Mouse (Mus musculus) midbrain, postnatal 0 days (tissue): ENCODE results near the gene Myoz1. TPM values are rescaled to one million over a fixed set of nuclear protein-coding genes. Genes with fewer than 3 reads are reported as not detected.
"Not testable (repeated sequence)": the region's sequence is repeated elsewhere in the genome, so short reads cannot be mapped to it uniquely, and the experiment has no call there.

Experiments
- ATAC-seq: fragments of 200-750 bp; cut with Nextera tagmentation; 2 replicates; pipeline ENCODE4 v1.8.0; 2017; ENCODE audit warnings: moderate number of reproducible peaks, mild to moderate bottlenecking, moderate TSS enrichment, moderate library complexity; ENCODE audit not compliant: low FRiP score
- DNase-seq: peaks from one replicate; pipeline ENCODE4 v3.0.0-alpha.2; 2015; ENCODE audit warnings: low spot score
- H3K27ac ChIP-seq: fragments of 300-500 bp; sonication (generic); 2 replicates; pipeline ENCODE4 v1.5.1; 2014; ENCODE audit warnings: low read depth, mild to moderate bottlenecking, low read length, mixed read lengths
- H3K27me3 ChIP-seq: fragments of 300-500 bp; sonication (generic); 2 replicates; pipeline ENCODE4 v1.6.1; 2014; ENCODE audit warnings: low read length, control low read depth, mixed read lengths; ENCODE audit not compliant: insufficient read depth
- H3K36me3 ChIP-seq: fragments of 300-500 bp; sonication (generic); 2 replicates; pipeline ENCODE4 v1.6.1; 2014; ENCODE audit warnings: low read length, control low read depth, mixed read lengths; ENCODE audit not compliant: insufficient read depth
- H3K4me1 ChIP-seq: fragments of 300-500 bp; sonication (generic); 2 replicates; pipeline ENCODE4 v1.6.1; 2014; ENCODE audit warnings: mild to moderate bottlenecking, control low read depth, antibody characterized with exemption, low read length, mixed read lengths; ENCODE audit not compliant: insufficient read depth
- H3K4me2 ChIP-seq: fragments of 300-500 bp; sonication (generic); 2 replicates; pipeline ENCODE4 v1.6.1; 2014; ENCODE audit warnings: low read depth, mild to moderate bottlenecking, low read length, mixed read lengths; ENCODE audit not compliant: poor library complexity, severe bottlenecking
- H3K4me3 ChIP-seq: fragments of 300-500 bp; sonication (generic); 2 replicates; pipeline ENCODE4 v1.5.1; 2014; ENCODE audit warnings: low read depth, mild to moderate bottlenecking, low read length, moderate library complexity
- H3K9ac ChIP-seq: fragments of 300-500 bp; sonication (generic); replicated peaks from 2 replicates; pipeline ENCODE4 v1.6.1; 2014; ENCODE audit warnings: mild to moderate bottlenecking, low read length, moderate library complexity, mixed read lengths; ENCODE audit not compliant: poor library complexity, severe bottlenecking
- H3K9me3 ChIP-seq: fragments of 300-500 bp; sonication (generic); 2 replicates; pipeline ENCODE4 v1.6.1; 2016; ENCODE audit warnings: low read length, control low read depth
- CTCF ChIP-seq: IDR thresholded peaks from 2 replicates; pipeline ENCODE4 v1.5.1; 2016; ENCODE audit warnings: antibody characterized with exemption, mild to moderate bottlenecking
- WGBS: fragments of 180-500 bp; shearing (Covaris S2); extraction: QIAGEN DNeasy Blood & Tissue Kit; methylation state at CpG from one replicate; pipeline ENCODE4 v1.1.7; 2014; 5-methylcytosine and 5-hydroxymethylcytosine counted together
- polyA plus RNA-seq: library from polyadenylated mRNA; unstranded; fragments of >200 nt; fragmentation: Nextera tagmentation; extraction: Ambion mirVana; gene quantifications from 2 replicates; pipeline ENCODE4 v1.2.1, GENCODE M21; 2015
- total RNA-seq: library from RNA; depleted of rRNA; stranded (reverse); fragments of >200 nt; gene quantifications from 2 replicates; pipeline ENCODE4 v1.2.3, GENCODE M21; 2014; rRNA removed

The Myoz1 gene
- total RNA-seq, result not detected in 2 replicates
- 0.56 TPM in 1 of 2 replicates, not detected in the other for polyA plus RNA-seq

- Histone ChIP-seq H3K27ac (no peak within 1 kb of the TSS), H3K9me3 (no peaks in the 10 kb centered on the region), H3K4me2 (no peak within 1 kb of the TSS), H3K4me3 (no peak within 1 kb of the TSS), H3K9ac (no peak within 1 kb of the TSS), H3K4me1 (no peaks in the 10 kb centered on the region; the same call in 1 of the 2 replicates), H3K27me3 (no peaks in the 10 kb centered on the region), H3K36me3 (no peaks in the 10 kb centered on the region)
- WGBS, result 42% methylated on average over 11 of the region's 11 CpGs
- DNase-seq, result no peak
- no peak for TF ChIP-seq CTCF
- no peak for ATAC-seq
These were observed at the start of gene Myoz1 for GRCm38 (mm10) chr14:20656361-20656760. Myoz1 (minus strand) TSS chr14:20656540.

- not testable (repeated sequence) for ATAC-seq, DNase-seq, H3K27me3 ChIP-seq, H3K9me3 ChIP-seq, H3K4me1 ChIP-seq, H3K36me3 ChIP-seq
- H3K4me2 ChIP-seq, result peak overlapping the region; percentile 64
- peak overlapping the region; percentile 82 for H3K9ac ChIP-seq
- H3K4me3 ChIP-seq, result peak overlapping the region; percentile 66
- 14% methylated on average over 8 of the region's 8 CpGs for WGBS
- H3K27ac ChIP-seq, result peak overlapping the region; percentile 88
These were observed 47.1 kb upstream of the Myoz1 start for GRCm38 (mm10) chr14:20703461-20703860.

- no peak for TF ChIP-seq CTCF
- DNase-seq (peak; percentile 84), ATAC-seq (peak; percentile 76)
- no peaks in the 10 kb centered on the region; the same call in 1 of the 2 replicates for H3K36me3 ChIP-seq
- peaks cover 8% of the 10 kb centered on the region; the same call in 1 of the 2 replicates for H3K4me1 ChIP-seq
- H3K9ac ChIP-seq, result peak within 1 kb of the TSS; percentile 82
- H3K4me3 ChIP-seq, result peak within 1 kb of the TSS; percentile 66
- peak within 1 kb of the TSS; percentile 88 for H3K27ac ChIP-seq
- no peaks in the 10 kb centered on the region for H3K27me3 ChIP-seq
- H3K9me3 ChIP-seq, result no peaks in the 10 kb centered on the region
- WGBS, result under 1% methylated on average over 61 of the region's 61 CpGs
- H3K4me2 ChIP-seq, result peak within 1 kb of the TSS; percentile 64
These were observed 46.5 kb upstream of the Myoz1 start, which contains the start of gene Chchd1 for GRCm38 (mm10) chr14:20702741-20703381. Chchd1 (plus strand) TSS chr14:20703006.

GRCm38 (mm10) chr14:20702096-20702740 lies 45.9 kb upstream of the Myoz1 start:
- H3K4me1 ChIP-seq, result peaks cover 8% of the 10 kb centered on the region; the same call in 1 of the 2 replicates
- no peaks in the 10 kb centered on the region for H3K27me3 ChIP-seq
- H3K36me3 ChIP-seq, result no peaks in the 10 kb centered on the region; the same call in 1 of the 2 replicates
- peak overlapping the region; percentile 64 for H3K4me2 ChIP-seq
- ATAC-seq (peak; percentile 15; the same call in 1 of the 2 replicates), DNase-seq (no peak)
- TF ChIP-seq CTCF, result no peak
- peak overlapping the region; percentile 82 for H3K9ac ChIP-seq
- peak overlapping the region; percentile 88 for H3K27ac ChIP-seq
- no peaks in the 10 kb centered on the region for H3K9me3 ChIP-seq
- H3K4me3 ChIP-seq, result peak overlapping the region; percentile 66
- 17% methylated on average over 13 of the region's 15 CpGs for whole genome bisulfite sequencing

GRCm38 (mm10) chr14:20701554-20701953 lies 45.2 kb upstream of the Myoz1 start:
- no peaks in the 10 kb centered on the region; the same call in 1 of the 2 replicates for H3K36me3 ChIP-seq
- no peak overlapping the region for H3K9ac ChIP-seq
- ATAC-seq, result no peak
- H3K4me1 ChIP-seq, result peaks cover 10% of the 10 kb centered on the region; the same call in 1 of the 2 replicates
- WGBS, result 83% methylated on average over 8 of the region's 8 CpGs
- DNase-seq, result no peak
- H3K9me3 ChIP-seq, result no peaks in the 10 kb centered on the region
- peak overlapping the region; percentile 66; the same call in 1 of the 2 replicates for H3K4me3 ChIP-seq
- no peak for TF ChIP-seq CTCF
- H3K27ac ChIP-seq, result no peak overlapping the region
- H3K27me3 ChIP-seq, result no peaks in the 10 kb centered on the region
- peak overlapping the region; percentile 64 for H3K4me2 ChIP-seq

- H3K9ac ChIP-seq, result no peak overlapping the region
- 80% methylated on average over 3 of the region's 3 CpGs for WGBS
- H3K27me3 ChIP-seq, result no peaks in the 10 kb centered on the region
- peaks cover 15% of the 10 kb centered on the region; the same call in 1 of the 2 replicates for H3K4me1 ChIP-seq
- H3K9me3 ChIP-seq, result no peaks in the 10 kb centered on the region
- no peak overlapping the region for H3K4me2 ChIP-seq
- no peak for TF ChIP-seq CTCF
- H3K27ac ChIP-seq, result no peak overlapping the region
- no peaks in the 10 kb centered on the region; the same call in 1 of the 2 replicates for H3K36me3 ChIP-seq
- ATAC-seq (no peak), DNase-seq (no peak)
- no peak overlapping the region for H3K4me3 ChIP-seq
These were observed 44.0 kb upstream of the Myoz1 start for GRCm38 (mm10) chr14:20700362-20700761.
